Mouse (Mus musculus) thymus, postnatal 10 days (tissue): ENCODE measurements around the gene Rsl24d1.
"Not testable (repeated sequence)": the region's sequence is repeated elsewhere in the genome, so short reads cannot be mapped to it uniquely, and the experiment has no call there.

Source experiments
- DNase-seq, 2 experiments: peaks; one replicate each; pipeline ENCODE4 v3.0.0; 2021; ENCODE audit warnings: low spot score in 2 of 2

The Rsl24d1 gene

DNA sequence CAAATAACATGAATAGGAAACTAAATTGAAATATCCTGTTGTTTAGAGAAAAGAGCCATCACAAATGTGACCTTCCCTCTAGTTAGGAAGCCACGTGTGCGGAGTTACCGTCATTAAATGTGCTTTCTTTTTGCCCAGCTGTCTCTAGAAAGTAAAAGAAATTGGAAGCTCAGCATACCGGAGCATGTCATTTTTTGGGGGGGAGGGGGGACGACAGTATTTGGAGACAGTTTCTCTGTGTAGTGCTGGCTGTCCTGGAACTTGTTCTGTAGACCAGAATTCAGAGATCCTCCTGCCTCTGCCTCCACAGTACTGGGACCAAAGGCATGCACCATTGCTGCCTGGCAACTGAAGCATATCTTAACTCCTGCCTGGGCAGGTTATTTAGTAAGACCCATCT lies 11.7 kb upstream of the Rsl24d1 start, which contains the start of gene Khdc3:
TSS of gene Khdc3 (plus strand) at position 301 of the 400 bp plus-strand sequence.
- no peak for DNase-seq

GRCm38 (mm10) chr9:73102181-73102580 lies 11.0 kb upstream of the Rsl24d1 start, which contains the start of gene Gm20509:
Gm20509 (plus strand) TSS chr9:73102470.
- DNase-seq = no peak

DNA sequence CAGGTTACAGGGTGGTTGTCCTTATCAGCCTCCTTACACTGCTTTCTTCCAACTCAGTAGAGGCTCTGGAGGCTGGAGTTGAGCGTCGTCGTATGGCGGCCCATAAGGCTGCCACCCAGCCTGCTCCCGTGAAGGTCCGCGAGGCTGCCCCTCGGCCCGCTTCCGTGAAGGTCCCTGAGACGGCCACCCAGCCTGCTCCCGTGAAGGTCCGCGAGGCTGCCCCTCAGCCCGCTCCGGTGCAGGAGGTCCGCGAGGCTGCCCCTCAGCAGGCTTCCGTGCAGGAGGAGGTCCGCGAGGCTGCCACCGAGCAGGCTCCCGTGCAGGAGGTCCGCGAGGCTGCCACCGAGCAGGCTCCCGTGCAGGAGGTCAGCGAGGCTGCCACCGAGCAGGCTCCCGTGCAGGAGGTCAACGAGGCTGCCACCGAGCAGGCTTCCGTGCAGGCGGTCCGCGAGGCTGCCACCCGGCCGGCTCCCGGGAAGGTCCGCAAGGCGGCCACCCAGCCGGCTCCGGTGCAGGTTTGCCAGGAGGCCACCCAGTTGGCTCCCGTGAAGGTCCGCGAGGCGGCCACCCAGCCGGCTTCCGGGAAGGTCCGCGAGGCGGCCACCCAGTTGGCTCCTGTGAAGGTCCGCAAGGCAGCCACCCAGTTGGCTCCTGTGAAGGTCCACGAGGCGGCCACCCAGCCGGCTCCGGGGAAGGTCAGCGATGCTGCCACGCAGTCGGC lies 9.9 kb upstream of the Rsl24d1 start:
- DNase-seq = peak in 1 of 2 experiments; percentile 24

- DNase-seq = no peak
These were observed 9.4 kb upstream of the Rsl24d1 start for GRCm38 (mm10) chr9:73103880-73104198.

DNA sequence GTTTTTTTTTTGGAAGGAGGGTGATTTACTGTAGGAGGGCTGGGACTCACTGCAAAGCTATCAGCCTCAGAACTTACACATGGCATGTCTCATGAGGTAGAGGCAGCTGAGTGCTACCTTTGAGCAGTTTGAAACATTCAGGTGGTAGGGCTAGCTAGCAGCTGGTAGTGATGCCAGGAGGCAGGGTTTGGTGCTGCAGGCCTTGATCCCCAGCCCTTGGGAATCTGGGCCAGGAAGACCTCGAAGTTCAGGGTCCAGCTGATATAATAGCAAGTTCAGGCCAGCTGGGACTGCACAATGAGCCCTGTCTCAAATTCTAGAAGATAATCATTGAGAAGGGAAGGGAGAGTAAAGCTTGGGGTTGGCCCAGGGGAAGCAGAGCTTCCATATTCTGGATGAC lies 8.1 kb upstream of the Rsl24d1 start:
- DNase-seq = no peak

GRCm38 (mm10) chr9:73105771-73106170 lies 7.5 kb upstream of the Rsl24d1 start:
- DNase-seq = no peak

DNA sequence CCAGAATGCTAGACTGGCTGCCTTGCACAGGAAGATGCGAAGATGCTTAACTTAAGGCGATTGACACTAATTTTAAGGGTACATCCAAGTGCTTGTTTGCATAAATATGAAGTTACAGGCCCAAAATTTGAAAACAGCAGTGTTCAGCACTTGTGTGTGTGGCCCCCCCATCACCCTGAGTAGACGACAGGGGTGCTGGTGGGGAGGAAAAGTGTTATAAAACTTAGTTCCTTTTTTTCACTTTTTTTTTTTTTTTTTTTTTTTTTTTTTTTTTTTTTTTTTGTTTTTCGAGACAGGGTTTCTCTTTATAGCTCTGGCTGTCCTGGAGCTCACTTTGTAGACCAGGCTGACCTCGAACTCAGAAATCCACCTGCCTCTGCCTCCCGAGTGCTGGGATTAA lies 3.5 kb downstream of the Rsl24d1 start:
- not testable (repeated sequence) for DNase-seq

DNA sequence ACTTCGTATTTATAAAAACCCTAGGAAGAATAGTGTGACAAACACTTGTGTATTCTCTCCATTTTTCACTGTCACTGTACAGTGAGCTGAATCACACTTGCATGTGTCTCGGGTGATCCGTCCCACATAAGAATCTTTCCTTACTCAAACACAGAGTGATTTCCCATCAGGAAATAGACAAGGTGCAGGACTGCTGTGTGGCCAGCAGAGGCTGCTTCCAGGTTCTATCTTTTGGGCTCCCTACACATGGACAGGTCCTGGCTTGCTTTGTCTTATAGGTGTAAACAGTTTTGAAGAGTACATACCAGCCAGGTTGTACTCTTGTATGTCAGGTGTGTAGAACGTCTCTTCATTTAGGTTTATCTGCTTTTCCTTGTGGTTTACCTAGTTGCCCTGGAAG lies 4.8 kb downstream of the Rsl24d1 start:
- DNase-seq = no peak

- DNase-seq = peak in 1 of 2 experiments; percentile 21
These were observed 8.5 kb downstream of the Rsl24d1 start for GRCm38 (mm10) chr9:73121735-73122134.

GRCm38 (mm10) chr9:73125043-73125570 lies 11.9 kb downstream of the Rsl24d1 start:
- no peak for DNase-seq

- no peak for DNase-seq
These were observed 14.2 kb downstream of the Rsl24d1 start for GRCm38 (mm10) chr9:73127457-73127856.

GRCm38 (mm10) chr9:73129875-73130274 lies 16.6 kb downstream of the Rsl24d1 start:
- DNase-seq = no peak

DNA sequence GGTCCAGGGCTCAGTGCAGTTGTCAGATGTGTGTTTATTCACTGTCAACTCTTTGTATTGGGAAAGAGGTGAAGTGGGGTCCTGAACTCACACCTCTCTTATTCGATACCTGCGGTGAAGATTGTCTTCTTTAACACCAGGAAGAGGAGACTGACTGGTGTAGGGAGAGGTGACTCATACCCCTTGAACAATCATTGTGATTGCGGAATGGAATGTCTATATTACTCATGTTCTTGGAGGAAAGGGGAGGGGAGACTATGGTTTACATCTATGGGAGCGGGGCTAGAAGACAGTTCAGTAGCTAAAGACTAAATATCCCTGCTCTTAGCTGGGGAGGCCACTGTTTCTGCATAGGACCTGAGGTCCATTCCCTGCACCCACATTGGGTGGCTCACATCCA lies 17.3 kb downstream of the Rsl24d1 start:
- DNase-seq = no peak

- DNase-seq = no peak
These were observed 24.2 kb downstream of the Rsl24d1 start for GRCm38 (mm10) chr9:73137341-73137886.

- DNase-seq = no peak
These were observed 41.1 kb downstream of the Rsl24d1 start for GRCm38 (mm10) chr9:73154347-73154746.

DNA sequence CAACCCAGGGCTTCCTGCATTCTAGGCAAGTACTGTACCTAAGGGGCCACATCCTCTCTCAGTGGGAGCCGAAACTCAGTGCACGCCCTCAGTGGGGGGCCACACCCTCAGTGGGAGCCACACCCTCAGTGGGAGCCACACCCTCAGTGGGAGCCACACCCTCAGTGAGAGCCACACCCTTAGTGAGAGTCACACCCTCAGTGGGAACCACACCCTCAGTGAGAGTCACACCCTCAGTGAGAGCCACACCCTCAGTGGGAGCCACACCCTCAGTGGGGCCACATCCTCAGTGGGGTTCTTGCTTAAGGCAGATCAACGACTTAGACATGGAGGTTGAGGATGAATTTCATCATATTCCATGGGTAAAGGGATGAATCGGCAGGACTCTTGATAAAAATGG lies 44.7 kb downstream of the Rsl24d1 start:
- DNase-seq = no peak

DNA sequence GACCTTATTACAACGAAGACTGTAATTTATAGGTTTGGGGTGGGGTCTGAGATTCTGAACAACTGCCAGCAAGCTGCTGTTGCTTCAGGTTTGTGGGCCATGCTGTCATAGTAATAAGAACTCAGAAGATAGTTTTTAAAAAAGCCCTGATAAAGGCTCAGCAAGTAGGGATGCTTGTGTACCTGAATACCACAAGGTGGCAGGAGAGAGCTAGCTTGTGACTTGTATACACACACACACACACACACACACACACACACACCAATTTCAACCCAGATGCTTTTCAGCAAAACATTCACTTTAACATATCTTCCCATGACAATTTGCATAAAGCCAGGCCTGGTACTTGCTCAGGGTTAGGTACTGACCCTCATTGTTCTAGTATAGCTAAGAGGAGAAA lies 46.0 kb downstream of the Rsl24d1 start:
- DNase-seq = peak in 1 of 2 experiments; percentile 11

DNA sequence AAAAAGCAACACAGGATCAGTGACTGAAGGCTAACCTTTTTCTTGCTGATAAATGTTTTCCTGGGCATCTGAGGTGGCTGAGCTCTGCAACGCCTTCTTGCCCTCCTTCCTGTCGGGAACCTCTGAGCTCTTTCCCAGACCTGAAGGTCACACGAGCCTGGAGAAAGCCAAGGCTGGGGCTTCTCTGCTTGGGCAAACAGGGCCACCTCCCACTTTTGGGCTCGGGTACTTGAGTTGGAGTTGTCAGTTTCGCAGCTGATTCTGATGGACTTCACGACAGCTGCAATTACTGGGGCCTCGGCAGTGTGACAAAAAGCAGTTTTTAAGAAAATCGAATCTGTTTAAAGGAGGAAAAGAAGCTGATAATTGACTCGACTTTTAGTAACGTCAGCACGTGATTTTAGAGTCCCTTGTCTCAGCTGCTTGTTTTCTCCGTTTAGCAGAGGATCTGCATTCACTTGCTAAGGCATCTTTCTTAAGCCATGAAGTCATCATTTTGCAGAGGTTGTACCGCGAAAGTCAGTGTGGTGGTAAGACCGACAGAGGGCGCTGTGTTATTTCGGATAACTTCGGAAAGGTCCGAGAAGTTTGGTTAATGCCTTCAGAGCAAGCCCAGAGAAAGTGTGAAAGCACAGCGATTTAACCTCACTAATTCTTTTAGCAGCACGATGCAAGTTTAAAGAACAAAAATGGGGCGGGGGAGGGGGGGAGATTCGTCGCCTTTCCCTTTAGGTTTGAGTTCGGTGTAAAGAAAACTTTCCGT lies 49.5 kb downstream of the Rsl24d1 start:
- DNase-seq = peak; percentile 27 to 66

DNA sequence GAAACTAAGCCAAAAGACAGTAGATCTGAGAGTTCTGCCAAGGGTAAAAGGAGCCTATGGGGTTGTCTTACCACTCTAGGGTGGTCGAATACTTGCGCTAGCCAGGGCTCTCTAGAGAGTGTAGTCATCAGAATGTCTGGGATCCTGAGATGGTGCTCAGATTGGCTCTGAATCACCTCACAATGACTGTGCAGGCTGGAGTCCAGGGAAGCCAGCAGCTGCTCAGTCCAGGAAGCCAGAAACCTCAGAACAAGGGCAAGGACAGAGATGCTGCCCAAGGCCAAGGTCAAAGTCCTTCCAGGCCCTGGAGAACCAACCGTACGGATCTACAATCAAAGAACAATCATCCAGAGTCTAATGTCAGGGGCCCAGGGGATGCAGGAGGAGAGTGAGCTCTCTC lies 52.4 kb downstream of the Rsl24d1 start:
- no peak for DNase-seq
